Mouse (Mus musculus): ENCODE measurements around the gene Zdhhc11. TPM values are rescaled to one million over a fixed set of nuclear protein-coding genes. Genes with fewer than 3 reads are reported as not detected.
"Not testable (repeated sequence)": the region's sequence is repeated elsewhere in the genome, so short reads cannot be mapped to it uniquely, and the experiment has no call there.

Gene Zdhhc11
- polyA plus RNA-seq, 1 experiment from 2014 or later = not detected

DNA sequence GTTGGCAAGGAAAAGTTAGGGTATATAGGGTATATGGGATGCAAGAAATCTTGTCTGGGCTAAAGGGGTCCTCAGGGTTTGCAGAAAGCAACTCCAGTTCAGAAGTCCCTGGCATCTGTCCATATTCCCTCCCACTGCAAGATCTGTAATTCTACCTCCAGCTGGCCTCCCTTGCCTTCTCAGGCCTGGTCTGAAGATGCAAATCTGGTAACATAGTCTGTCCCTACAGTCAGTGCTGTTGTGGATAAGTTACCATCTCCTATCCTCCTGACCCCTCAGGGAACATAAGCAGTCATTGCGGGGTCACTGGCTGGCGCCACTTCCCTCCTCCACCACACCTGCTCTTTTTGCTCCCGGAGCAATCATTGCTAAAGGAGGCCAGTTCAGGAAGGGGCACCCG is 52.3 kb downstream of the Zdhhc11 start:
- Histone ChIP-seq H3K4me3 (ENCODE audit: low read length) (no peak overlapping the region), H3K36me3 (ENCODE audit: control insufficient read depth, insufficient read depth, low read length) (no peaks in the 10 kb centered on the region), H3K9ac (ENCODE audit: low read depth, low read length) (no peak overlapping the region), H3K4me1 (ENCODE audit: control insufficient read depth, insufficient read depth, low read length) (no peaks in the 10 kb centered on the region), H3K27ac (ENCODE audit: low read depth, low read length) (no peak overlapping the region), H3K4me2 (replicated peaks; ENCODE audit: low read depth, low read length) (no peak overlapping the region), H3K27me3 (ENCODE audit: control insufficient read depth, insufficient read depth, low read length) (peaks cover 6% of the 10 kb centered on the region), H3K9me3 (ENCODE audit: control insufficient read depth, low read length) (no peaks in the 10 kb centered on the region)
- ATAC-seq (ENCODE audit: low FRiP score, low TSS enrichment) = peak; percentile 71
- WGBS = 65% methylated on average over 4 of the region's 4 CpGs

DNA sequence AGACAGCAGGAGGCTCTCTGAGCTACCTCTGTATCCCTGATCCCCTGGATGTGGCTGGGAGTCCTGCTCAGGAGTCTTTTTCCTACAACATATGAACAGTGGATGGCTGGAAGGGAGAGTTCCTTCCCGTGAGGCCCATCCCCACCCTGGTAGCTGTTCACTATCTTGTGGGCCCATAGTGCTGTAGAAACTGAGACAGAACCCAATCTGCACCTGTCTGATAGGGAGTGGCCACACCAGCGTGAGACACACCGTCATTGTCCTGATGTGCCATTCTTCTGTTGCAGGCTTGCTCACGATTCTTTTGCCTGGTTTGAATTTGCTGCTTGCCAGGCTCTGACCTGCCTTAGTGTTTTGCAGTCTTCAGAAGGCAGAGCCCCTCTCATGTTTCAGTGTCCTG is 53.8 kb downstream of the Zdhhc11 start:
- H3K9ac ChIP-seq (ENCODE audit: low read depth, low read length) = no peak overlapping the region
- no peak overlapping the region for H3K27ac ChIP-seq (ENCODE audit: low read depth, low read length)
- no peaks in the 10 kb centered on the region for H3K4me1 ChIP-seq (ENCODE audit: control insufficient read depth, insufficient read depth, low read length)
- WGBS = 64% methylated on average over 4 of the region's 4 CpGs
- peaks cover 1% of the 10 kb centered on the region; the same call in 1 of the 2 replicates for H3K27me3 ChIP-seq (ENCODE audit: control insufficient read depth, insufficient read depth, low read length)
- H3K4me3 ChIP-seq (ENCODE audit: low read length) = no peak overlapping the region
- H3K4me2 ChIP-seq (replicated peaks; ENCODE audit: low read depth, low read length) = no peak overlapping the region
- H3K9me3 ChIP-seq (ENCODE audit: control insufficient read depth, low read length) = no peaks in the 10 kb centered on the region
- ATAC-seq (ENCODE audit: low FRiP score, low TSS enrichment) = no peak
- no peaks in the 10 kb centered on the region for H3K36me3 ChIP-seq (ENCODE audit: control insufficient read depth, insufficient read depth, low read length)

DNA sequence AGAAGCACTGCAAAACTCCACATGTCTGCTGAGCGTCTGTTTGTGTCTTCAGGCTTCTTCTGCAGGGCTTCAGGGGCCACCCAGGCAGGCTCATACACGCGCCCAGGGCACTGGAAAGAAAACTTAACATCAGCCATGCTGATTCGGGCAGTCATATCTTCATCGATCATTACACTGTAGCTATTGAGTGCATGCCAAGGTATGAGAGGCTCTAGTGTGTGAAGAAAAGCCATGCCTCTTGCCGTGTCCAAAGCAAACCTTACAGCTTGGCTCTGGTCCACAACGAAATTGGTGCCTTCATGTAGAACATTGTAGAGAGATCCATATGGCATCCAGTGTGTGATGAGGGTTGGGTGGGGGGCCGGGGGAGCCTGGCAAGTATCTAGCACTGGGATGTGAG is 55.4 kb downstream of the Zdhhc11 start:
- H3K27ac ChIP-seq (ENCODE audit: low read depth, low read length); ATAC-seq (ENCODE audit: low FRiP score, low TSS enrichment); H3K4me3 ChIP-seq (ENCODE audit: low read length); H3K4me2 ChIP-seq (replicated peaks; ENCODE audit: low read depth, low read length); H3K36me3 ChIP-seq (ENCODE audit: control insufficient read depth, insufficient read depth, low read length); H3K9ac ChIP-seq (ENCODE audit: low read depth, low read length); H3K9me3 ChIP-seq (ENCODE audit: control insufficient read depth, low read length); H3K4me1 ChIP-seq (ENCODE audit: control insufficient read depth, insufficient read depth, low read length); H3K27me3 ChIP-seq (ENCODE audit: control insufficient read depth, insufficient read depth, low read length): not testable (repeated sequence)
- WGBS = 86% methylated on average over 8 of the region's 8 CpGs

DNA sequence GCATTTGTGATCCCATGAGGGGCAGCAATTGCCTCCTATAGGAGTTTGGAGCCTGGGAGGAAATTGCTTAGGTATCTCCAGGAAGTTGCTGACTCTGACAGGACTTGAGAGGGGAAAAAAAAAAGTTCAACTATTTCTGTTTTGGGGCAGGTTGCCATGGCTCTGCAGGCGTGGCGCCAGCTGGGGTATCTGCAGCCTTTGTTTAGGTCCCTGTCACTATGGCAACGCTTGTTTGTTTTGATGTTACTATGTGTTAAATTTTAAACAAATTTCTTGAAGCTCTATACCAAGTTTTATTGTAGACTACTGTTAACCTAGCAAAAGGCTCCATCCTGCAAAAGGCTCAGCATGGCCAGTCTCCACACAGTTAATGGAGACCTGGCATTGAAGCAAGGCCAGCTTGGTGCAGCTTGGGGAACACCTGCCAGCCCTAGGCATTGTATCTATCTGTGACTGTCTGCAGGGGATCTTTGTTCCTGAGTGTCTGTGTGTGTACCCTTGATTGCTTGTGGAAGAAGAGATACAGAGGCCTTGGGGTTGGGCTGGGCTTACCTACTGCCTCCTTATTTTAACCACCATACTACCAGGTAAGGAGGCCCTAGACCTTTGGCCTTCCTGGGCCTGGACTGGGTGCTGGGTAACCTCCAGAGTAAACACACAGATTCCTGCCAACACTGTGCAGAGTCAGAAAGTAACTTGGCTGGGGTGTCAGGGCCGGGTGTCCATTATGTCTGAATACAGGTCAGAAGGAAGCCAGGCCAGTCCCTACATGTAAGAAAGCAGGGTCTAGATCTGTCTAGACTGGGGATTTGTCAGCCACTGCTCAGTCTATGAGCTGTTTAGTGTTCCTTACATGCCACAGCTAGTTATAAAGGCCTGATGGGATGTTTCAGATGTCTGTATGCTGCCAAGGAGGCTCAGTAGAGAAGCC is 61.8 kb downstream of the Zdhhc11 start:
- Histone ChIP-seq H3K9ac (ENCODE audit: low read depth, low read length) (no peak overlapping the region), H3K4me1 (ENCODE audit: control insufficient read depth, insufficient read depth, low read length) (no peaks in the 10 kb centered on the region), H3K27me3 (ENCODE audit: control insufficient read depth, insufficient read depth, low read length) (no peaks in the 10 kb centered on the region), H3K27ac (ENCODE audit: low read depth, low read length) (no peak overlapping the region), H3K9me3 (ENCODE audit: control insufficient read depth, low read length) (no peaks in the 10 kb centered on the region), H3K4me2 (replicated peaks; ENCODE audit: low read depth, low read length) (no peak overlapping the region), H3K4me3 (ENCODE audit: low read length) (no peak overlapping the region), H3K36me3 (ENCODE audit: control insufficient read depth, insufficient read depth, low read length) (no peaks in the 10 kb centered on the region)
- 77% methylated on average over 4 of the region's 4 CpGs for WGBS
- no peak for ATAC-seq (ENCODE audit: low FRiP score, low TSS enrichment)

DNA sequence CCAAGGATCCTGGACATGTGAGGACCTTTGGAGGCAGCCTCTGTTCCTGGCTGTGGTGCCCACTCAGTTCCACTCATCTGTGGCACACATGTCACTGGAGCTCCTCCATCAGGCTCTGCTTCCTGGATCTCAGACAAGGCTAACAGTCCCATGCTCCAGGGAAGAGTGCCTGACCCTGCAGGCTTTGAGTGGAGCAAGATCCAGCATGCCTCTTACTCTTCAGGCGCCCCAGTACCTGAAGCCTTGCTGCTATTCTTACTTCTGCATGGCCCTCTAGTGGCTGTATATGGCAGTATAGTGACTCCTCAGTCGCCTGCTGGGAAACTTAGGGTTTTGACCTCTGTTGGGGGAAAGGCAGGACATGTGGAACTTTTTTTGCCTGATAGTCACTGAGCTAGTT is 62.6 kb downstream of the Zdhhc11 start:
- Histone ChIP-seq H3K27me3 (ENCODE audit: control insufficient read depth, insufficient read depth, low read length) (no peaks in the 10 kb centered on the region), H3K9ac (ENCODE audit: low read depth, low read length) (no peak overlapping the region), H3K4me3 (ENCODE audit: low read length) (no peak overlapping the region), H3K4me1 (ENCODE audit: control insufficient read depth, insufficient read depth, low read length) (no peaks in the 10 kb centered on the region), H3K4me2 (replicated peaks; ENCODE audit: low read depth, low read length) (no peak overlapping the region), H3K27ac (ENCODE audit: low read depth, low read length) (no peak overlapping the region), H3K9me3 (ENCODE audit: control insufficient read depth, low read length) (no peaks in the 10 kb centered on the region), H3K36me3 (ENCODE audit: control insufficient read depth, insufficient read depth, low read length) (no peaks in the 10 kb centered on the region)
- 13% methylated on average over 2 of the region's 2 CpGs for WGBS
- peak; percentile 72; the same call in 1 of the 2 replicates for ATAC-seq (ENCODE audit: low FRiP score, low TSS enrichment)

DNA sequence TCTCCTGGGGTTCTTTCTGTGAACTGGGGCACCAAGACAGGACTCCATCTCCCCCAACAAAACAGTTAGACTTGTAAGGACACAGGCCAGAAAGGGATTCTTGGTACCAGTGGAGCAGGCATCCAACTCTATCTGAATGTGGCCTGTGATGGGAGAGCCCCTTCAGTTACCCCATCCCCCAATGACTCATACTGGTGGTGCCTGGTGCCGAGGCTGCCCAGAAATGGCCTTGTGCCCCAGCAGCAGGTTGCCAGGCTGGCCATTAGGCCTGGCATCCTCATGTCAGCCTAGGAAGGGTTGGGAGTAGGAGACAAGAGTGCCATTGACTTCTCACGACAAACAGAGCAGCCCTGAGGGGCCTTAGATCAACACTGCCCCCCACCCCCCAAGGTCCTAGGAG is 64.5 kb downstream of the Zdhhc11 start:
- H3K36me3 ChIP-seq (ENCODE audit: control insufficient read depth, insufficient read depth, low read length) = no peaks in the 10 kb centered on the region

DNA sequence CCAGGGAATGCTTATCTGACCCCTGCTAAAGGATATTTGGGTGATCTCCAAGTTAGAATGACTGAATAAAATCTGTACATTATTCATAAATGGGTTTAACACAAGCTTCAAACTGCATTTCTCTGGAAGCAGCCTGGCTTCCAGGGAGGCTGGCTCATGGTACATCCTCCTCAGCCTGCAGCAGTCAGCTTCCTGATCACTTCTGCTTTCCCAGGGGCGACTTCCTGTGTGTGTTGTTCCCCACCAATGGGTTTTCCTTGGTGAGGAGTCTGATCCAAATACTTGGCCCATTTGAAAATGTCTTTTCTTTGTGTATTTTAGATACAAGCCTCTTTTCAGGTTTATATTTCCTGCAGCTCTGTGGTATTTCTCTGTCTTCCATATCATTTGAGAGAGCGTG is 65.4 kb downstream of the Zdhhc11 start:
- 89% methylated on average over 2 of the region's 2 CpGs for WGBS
- no peak overlapping the region for H3K4me3 ChIP-seq (ENCODE audit: low read length)
- no peaks in the 10 kb centered on the region for H3K4me1 ChIP-seq (ENCODE audit: control insufficient read depth, insufficient read depth, low read length)
- H3K9ac ChIP-seq (ENCODE audit: low read depth, low read length) = no peak overlapping the region
- no peaks in the 10 kb centered on the region for H3K36me3 ChIP-seq (ENCODE audit: control insufficient read depth, insufficient read depth, low read length)
- ATAC-seq (ENCODE audit: low FRiP score, low TSS enrichment) = no peak
- H3K9me3 ChIP-seq (ENCODE audit: control insufficient read depth, low read length) = no peaks in the 10 kb centered on the region
- H3K27ac ChIP-seq (ENCODE audit: low read depth, low read length) = no peak overlapping the region
- H3K27me3 ChIP-seq (ENCODE audit: control insufficient read depth, insufficient read depth, low read length) = no peaks in the 10 kb centered on the region
- no peak overlapping the region for H3K4me2 ChIP-seq (replicated peaks; ENCODE audit: low read depth, low read length)

More for the DNA sequence above, 64.5 kb downstream of the Zdhhc11 start:
- Histone ChIP-seq H3K4me1 (ENCODE audit: control insufficient read depth, insufficient read depth, low read length) (no peaks in the 10 kb centered on the region), H3K27me3 (ENCODE audit: control insufficient read depth, insufficient read depth, low read length) (no peaks in the 10 kb centered on the region), H3K4me2 (replicated peaks; ENCODE audit: low read depth, low read length) (no peak overlapping the region), H3K9me3 (ENCODE audit: control insufficient read depth, low read length) (no peaks in the 10 kb centered on the region), H3K4me3 (ENCODE audit: low read length) (no peak overlapping the region), H3K27ac (ENCODE audit: low read depth, low read length) (no peak overlapping the region), H3K9ac (ENCODE audit: low read depth, low read length) (no peak overlapping the region)
- 59% methylated on average over 2 of the region's 2 CpGs for WGBS
- ATAC-seq (ENCODE audit: low FRiP score, low TSS enrichment) = no peak

DNA sequence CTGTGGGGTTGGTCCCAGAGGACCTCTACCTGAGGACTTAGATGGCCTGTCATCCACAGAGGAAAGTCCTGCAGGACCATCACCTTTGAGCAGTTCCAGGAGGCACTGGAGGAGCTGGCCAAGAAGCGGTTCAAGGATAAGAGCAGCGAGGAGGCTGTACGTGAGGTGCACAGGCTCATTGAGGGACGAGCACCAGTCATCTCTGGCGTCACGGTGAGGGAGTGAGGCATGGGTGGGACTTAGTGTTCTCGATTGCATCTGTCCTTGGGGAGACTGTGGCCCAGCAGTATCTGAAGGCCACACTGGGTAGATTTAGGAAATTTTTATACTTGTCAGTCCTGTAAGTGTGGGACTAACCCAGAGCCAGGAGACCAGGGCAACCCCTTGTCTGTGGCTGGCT is 67.0 kb downstream of the Zdhhc11 start:
- H3K4me3 ChIP-seq (ENCODE audit: low read length) = no peak overlapping the region
- no peaks in the 10 kb centered on the region for H3K36me3 ChIP-seq (ENCODE audit: control insufficient read depth, insufficient read depth, low read length)
- no peak overlapping the region for H3K27ac ChIP-seq (ENCODE audit: low read depth, low read length)
- no peaks in the 10 kb centered on the region for H3K27me3 ChIP-seq (ENCODE audit: control insufficient read depth, insufficient read depth, low read length)
- H3K4me1 ChIP-seq (ENCODE audit: control insufficient read depth, insufficient read depth, low read length) = no peaks in the 10 kb centered on the region
- H3K9me3 ChIP-seq (ENCODE audit: control insufficient read depth, low read length) = no peaks in the 10 kb centered on the region
- H3K4me2 ChIP-seq (replicated peaks; ENCODE audit: low read depth, low read length) = no peak overlapping the region
- no peak for ATAC-seq (ENCODE audit: low FRiP score, low TSS enrichment)
- 87% methylated on average over 7 of the region's 7 CpGs for WGBS
- no peak overlapping the region for H3K9ac ChIP-seq (ENCODE audit: low read depth, low read length)

DNA sequence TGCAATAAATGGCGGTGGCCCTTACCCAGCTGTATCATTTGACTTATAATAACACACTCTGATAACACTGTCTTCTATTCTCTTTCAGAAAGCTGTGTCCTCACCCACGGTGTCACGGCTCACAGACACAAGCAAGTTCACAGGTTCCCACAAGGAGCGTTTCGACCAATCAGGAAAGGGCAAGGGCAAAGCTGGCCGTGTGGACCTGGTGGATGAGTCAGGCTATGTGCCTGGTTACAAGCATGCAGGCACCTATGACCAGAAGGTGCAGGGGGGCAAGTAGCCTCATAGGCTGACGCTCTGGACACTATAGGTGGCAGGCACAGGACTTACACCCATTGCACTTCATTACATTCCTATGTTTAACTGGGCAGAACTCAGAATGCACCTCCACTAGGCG is 67.5 kb downstream of the Zdhhc11 start:
- Histone ChIP-seq H3K36me3 (ENCODE audit: control insufficient read depth, insufficient read depth, low read length) (no peaks in the 10 kb centered on the region), H3K4me1 (ENCODE audit: control insufficient read depth, insufficient read depth, low read length) (no peaks in the 10 kb centered on the region), H3K27me3 (ENCODE audit: control insufficient read depth, insufficient read depth, low read length) (no peaks in the 10 kb centered on the region), H3K27ac (ENCODE audit: low read depth, low read length) (no peak overlapping the region), H3K9ac (ENCODE audit: low read depth, low read length) (no peak overlapping the region), H3K9me3 (ENCODE audit: control insufficient read depth, low read length) (no peaks in the 10 kb centered on the region), H3K4me2 (replicated peaks; ENCODE audit: low read depth, low read length) (no peak overlapping the region), H3K4me3 (ENCODE audit: low read length) (no peak overlapping the region)
- WGBS = 61% methylated on average over 8 of the region's 8 CpGs
- no peak for ATAC-seq (ENCODE audit: low FRiP score, low TSS enrichment)

Data from kidney, embryonic 14.5 days (tissue).